Mouse (Mus musculus): ENCODE data around the gene S100a13.

DNA sequence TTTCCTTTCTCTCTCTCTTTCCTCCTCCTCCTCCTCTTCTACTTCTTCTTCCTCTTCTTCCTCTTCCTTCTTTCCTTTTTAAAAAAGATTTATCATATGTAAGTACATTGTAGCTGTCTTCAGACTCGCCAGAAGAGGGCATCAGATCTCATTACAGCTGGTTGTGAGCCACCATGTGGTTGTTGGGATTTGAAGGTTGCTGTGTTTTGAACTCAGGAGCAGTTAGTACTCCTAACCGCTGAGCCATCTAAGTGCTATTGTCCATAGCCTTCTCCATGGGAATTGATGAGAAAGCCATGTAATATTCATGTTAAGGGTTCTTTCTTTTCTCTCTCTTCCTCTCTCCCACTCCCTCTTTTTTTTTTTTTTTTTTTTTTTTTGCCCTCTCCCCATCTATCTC, 22.9 kb upstream of the S100a13 start:
- TF ChIP-seq CTCF (IDR thresholded peaks at IDR 0.05; ENCODE audit: control insufficient read depth, insufficient read depth, low read length) (no peak), POLR2A (IDR thresholded peaks at IDR 0.05; ENCODE audit: borderline replicate concordance, control insufficient read depth, low read depth, low read length) (no peak)

Measured in bone marrow, adult 2 months (tissue).